Mouse (Mus musculus) heart, embryonic 14.5 days (tissue): ENCODE results near the gene Spata32. TPM values are rescaled to one million over a fixed set of nuclear protein-coding genes. Genes with fewer than 3 reads are reported as not detected.

Experiments used
- ATAC-seq: fragments of 200-750 bp; cut with Nextera tagmentation; 2 replicates; pipeline ENCODE4 v1.8.0; 2017; ENCODE audit warnings: low read depth, moderate TSS enrichment; ENCODE audit not compliant: insufficient number of reproducible peaks, insufficient read depth, low FRiP score
- H3K27ac ChIP-seq, 2 experiments: fragments of 200-500 bp in 1 of 2; fragments of 300-500 bp in 1 of 2; sonication (generic) in 1 of 2; replicated peaks in 1 of 2; 2 replicates each; pipeline ENCODE4 v1.5.1; 2012 to 2014; ENCODE audit warnings: low read depth in 2 of 2, low read length in 2 of 2, control low read depth in 1 of 2, mild to moderate bottlenecking in 1 of 2, mixed read lengths in 1 of 2; ENCODE audit not compliant: control insufficient read depth in 1 of 2, insufficient read depth in 1 of 2
- H3K27me3 ChIP-seq: fragments of 300-500 bp; sonication (generic); 2 replicates; pipeline ENCODE4 v1.6.1; 2014; ENCODE audit warnings: mild to moderate bottlenecking, low read length, control low read depth; ENCODE audit not compliant: control insufficient read depth, insufficient read depth
- H3K36me3 ChIP-seq: fragments of 300-500 bp; sonication (generic); 2 replicates; pipeline ENCODE4 v1.6.1; 2014; ENCODE audit warnings: mild to moderate bottlenecking, control low read depth, low read length, mixed read lengths; ENCODE audit not compliant: control insufficient read depth, insufficient read depth
- H3K4me1 ChIP-seq, 2 experiments: fragments of 200-500 bp in 1 of 2; fragments of 300-500 bp in 1 of 2; sonication (generic) in 1 of 2; 2 replicates each; pipeline ENCODE4 v1.6.1; 2012 to 2014; ENCODE audit warnings: low read length in 2 of 2, control low read depth in 1 of 2, mixed read lengths in 1 of 2; ENCODE audit not compliant: control insufficient read depth in 2 of 2, insufficient read depth in 2 of 2
- H3K4me2 ChIP-seq: fragments of 300-500 bp; sonication (generic); 2 replicates; pipeline ENCODE4 v1.6.1; 2014; ENCODE audit warnings: mild to moderate bottlenecking, low read length
- H3K4me3 ChIP-seq, 2 experiments: fragments of 200-500 bp in 1 of 2; fragments of 300-500 bp in 1 of 2; sonication (generic) in 1 of 2; 2 replicates each; pipeline ENCODE4 v1.5.1; 2012 to 2014; ENCODE audit warnings: low read length in 2 of 2, mild to moderate bottlenecking in 2 of 2, control low read depth in 1 of 2, low read depth in 1 of 2, moderate library complexity in 1 of 2; ENCODE audit not compliant: control insufficient read depth in 1 of 2, insufficient read depth in 1 of 2
- H3K9ac ChIP-seq: fragments of 300-500 bp; sonication (generic); 2 replicates; pipeline ENCODE4 v1.6.1; 2014; ENCODE audit warnings: mild to moderate bottlenecking, low read length
- H3K9me3 ChIP-seq: fragments of 300-500 bp; sonication (generic); 2 replicates; pipeline ENCODE4 v1.6.1; 2016; ENCODE audit warnings: low read length, control low read depth; ENCODE audit not compliant: control insufficient read depth
- WGBS: fragments of 180-500 bp; shearing (Covaris S2); extraction: QIAGEN DNeasy Blood & Tissue Kit; methylation state at CpG from one replicate; pipeline ENCODE4 v1.1.7; 2014; 5-methylcytosine and 5-hydroxymethylcytosine counted together
- polyA plus RNA-seq: library from polyadenylated mRNA; unstranded; fragments of >200 nt; fragmentation: Nextera tagmentation; extraction: Ambion mirVana; gene quantifications from 2 replicates; pipeline ENCODE4 v1.2.1, GENCODE M21; 2014

The Spata32 gene
- polyA plus RNA-seq, 1 experiment from 2014 or later, result not detected

DNA sequence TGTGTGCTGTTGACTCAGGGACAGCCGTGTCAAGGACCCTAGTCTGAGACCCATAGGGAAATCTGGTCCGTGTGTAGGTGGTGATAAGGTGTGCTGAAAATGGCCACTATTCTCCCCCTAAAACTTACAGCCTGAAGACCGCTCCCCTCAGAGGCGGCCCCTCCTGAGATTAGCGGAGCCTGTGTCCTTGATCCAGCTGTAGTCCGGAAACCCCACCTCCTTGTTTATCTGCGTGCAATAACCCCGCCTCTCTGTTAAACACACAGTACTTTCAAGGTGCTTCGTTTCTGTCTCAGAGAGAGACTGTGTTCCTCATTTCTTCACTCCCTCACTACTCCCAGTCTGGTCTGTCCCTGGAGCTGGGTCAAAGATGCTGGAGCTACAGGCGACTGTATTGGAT is 53.8 kb downstream of the Spata32 start:
- 19% methylated on average over 10 of the region's 10 CpGs for WGBS
- Histone ChIP-seq H3K4me2 (0 out of 2 replicates have a peak overlapping the region, but pooled peaks have one; percentile 5), H3K4me3 (no peak overlapping the region), H3K9ac (no peak overlapping the region), H3K36me3 (no peaks in the 10 kb centered on the region), H3K27ac (no peak overlapping the region), H3K9me3 (0 out of 2 replicates have a peak, but pooled peaks cover 2% of the 10 kb centered on the region), H3K27me3 (no peaks in the 10 kb centered on the region), H3K4me1 (peaks cover 2 to 5% of the 10 kb centered on the region in 2 experiments; a peak in 1 of 4 replicates)
- no peak for ATAC-seq

DNA sequence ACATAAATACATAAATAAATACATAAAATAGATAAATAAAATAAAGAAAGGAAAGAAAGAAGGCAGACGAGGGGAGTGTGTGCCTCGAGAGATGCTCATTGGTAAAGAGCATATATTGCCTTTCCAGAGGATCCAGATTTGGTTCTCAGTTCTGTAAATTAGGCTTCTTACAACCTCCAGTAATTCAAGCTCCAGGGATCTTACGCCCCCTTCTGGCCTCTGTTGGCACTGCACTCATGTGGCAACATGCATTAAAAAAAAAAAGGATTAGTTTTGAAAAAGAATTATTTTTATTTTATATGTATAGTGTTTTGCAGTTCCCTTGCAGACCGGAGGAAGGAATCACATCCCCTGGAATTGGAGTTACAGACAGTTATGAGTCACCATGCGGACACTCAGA is 56.1 kb downstream of the Spata32 start:
- Histone ChIP-seq H3K4me3 (no peak overlapping the region), H3K9ac (no peak overlapping the region), H3K36me3 (no peaks in the 10 kb centered on the region), H3K4me2 (no peak overlapping the region), H3K9me3 (0 out of 2 replicates have a peak, but pooled peaks cover 2% of the 10 kb centered on the region), H3K27ac (no peak overlapping the region), H3K27me3 (no peaks in the 10 kb centered on the region), H3K4me1 (peaks cover 8 to 13% of the 10 kb centered on the region in 2 experiments; a peak in 3 of 4 replicates)
- 90% methylated on average over 5 of the region's 5 CpGs for WGBS
- ATAC-seq, result no peak

DNA sequence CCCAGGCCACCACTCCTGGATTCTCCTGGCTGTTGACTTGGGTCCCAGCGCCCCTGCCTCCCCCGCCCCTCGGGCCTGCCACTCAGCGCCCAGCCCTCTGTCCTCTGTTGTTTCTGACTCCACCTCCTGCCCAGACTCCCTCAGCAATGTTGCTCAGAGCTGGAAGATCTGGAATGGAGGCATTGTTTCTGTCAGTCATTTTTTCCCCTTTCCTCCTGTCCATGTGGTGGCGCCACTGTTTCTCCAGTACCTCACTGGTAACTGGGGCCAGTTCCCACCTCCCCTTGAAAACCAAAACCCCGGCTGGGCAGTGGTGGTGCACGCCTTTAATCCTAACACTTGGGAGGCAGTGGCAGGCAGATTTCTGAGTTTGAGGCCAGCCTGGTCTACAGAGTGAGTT is 56.8 kb downstream of the Spata32 start:
- Histone ChIP-seq H3K4me1 (peaks cover 8 to 13% of the 10 kb centered on the region in 2 experiments; a peak in 3 of 4 replicates), H3K9me3 (0 out of 2 replicates have a peak, but pooled peaks cover 2% of the 10 kb centered on the region), H3K9ac (no peak overlapping the region), H3K27ac (no peak overlapping the region), H3K4me3 (no peak overlapping the region), H3K36me3 (no peaks in the 10 kb centered on the region), H3K27me3 (no peaks in the 10 kb centered on the region), H3K4me2 (no peak overlapping the region)
- no peak for ATAC-seq
- WGBS, result 71% methylated on average over 7 of the region's 7 CpGs

DNA sequence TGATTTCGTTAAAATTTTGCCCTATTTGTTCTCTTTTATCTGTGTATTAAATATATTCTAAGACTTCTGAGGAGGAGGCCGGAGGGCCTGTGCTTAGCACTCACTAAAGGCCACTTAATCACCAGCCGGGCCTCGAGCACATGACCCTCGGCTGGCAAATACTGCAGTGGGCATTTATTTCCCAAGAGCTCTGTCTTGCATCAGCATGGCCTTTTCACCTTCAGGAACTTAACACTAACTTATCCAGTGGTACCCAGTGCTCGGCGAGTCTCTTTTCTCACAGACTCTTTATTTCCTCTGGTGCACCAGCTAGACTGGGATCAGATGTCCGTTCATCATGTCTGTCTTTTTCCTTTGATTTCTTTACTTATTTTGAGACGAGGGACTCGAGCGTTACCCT is 57.5 kb downstream of the Spata32 start:
- 87% methylated on average over 11 of the region's 11 CpGs for WGBS
- H3K9ac ChIP-seq, result no peak overlapping the region
- H3K4me2 ChIP-seq, result no peak overlapping the region
- no peaks in the 10 kb centered on the region for H3K27me3 ChIP-seq
- no peak for ATAC-seq
- no peak overlapping the region for H3K4me3 ChIP-seq
- no peaks in the 10 kb centered on the region for H3K36me3 ChIP-seq
- H3K27ac ChIP-seq, result no peak overlapping the region
- no peaks in the 10 kb centered on the region for H3K9me3 ChIP-seq
- H3K4me1 ChIP-seq, result peaks cover 8 to 13% of the 10 kb centered on the region in 2 experiments; a peak in 3 of 4 replicates

DNA sequence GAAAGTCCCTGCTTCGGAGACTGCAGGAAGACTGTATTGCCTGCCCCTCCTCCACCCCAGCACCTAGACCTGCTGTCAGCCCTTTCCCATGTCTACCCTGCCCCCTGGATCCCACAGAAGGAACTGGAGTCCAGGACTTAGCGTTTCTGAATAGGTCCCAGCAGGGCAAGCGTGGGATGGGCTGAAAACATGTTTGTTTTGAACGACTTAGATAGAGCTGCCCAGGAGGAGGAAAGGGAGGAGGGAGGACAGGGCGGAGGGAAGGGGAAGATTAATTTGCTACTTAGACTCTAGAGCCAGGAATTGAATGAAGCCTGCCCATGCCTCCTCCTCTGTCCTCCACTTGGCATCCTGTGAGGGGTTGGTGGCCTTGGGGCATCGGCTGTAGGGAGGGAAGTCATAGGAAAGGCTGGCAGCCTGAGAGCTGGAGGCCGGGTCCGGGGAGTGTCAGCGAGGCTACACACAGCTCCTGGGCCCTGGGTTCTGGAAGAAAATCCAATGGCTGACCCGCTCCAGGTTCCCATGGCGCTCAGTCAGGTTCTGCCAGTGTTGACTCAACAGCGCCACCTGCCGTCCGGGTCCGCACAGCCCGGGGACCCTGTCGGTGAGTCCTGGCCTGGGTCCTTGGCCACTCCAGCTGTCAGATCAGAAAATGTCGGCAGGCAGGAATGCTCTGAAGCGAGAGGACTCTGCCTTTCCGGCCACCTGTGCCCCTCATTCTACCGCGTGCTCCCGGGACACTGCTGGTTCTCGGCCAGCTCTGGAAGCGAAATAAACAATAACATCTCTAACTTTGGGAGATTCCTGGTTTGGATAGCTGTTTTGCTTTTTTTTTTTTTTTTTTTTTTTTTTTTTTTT is 59.4 kb downstream of the Spata32 start:
- Histone ChIP-seq H3K4me2 (peak overlapping the region; percentile 71), H3K27ac (peak overlapping the region in 1 of 2 experiments; percentile 53; a peak in 2 of 4 replicates), H3K36me3 (no peaks in the 10 kb centered on the region), H3K27me3 (no peaks in the 10 kb centered on the region), H3K9me3 (no peaks in the 10 kb centered on the region), H3K4me1 (peaks cover 6 to 10% of the 10 kb centered on the region in 2 experiments; a peak in 2 of 4 replicates), H3K4me3 (peak overlapping the region; percentile 32 to 37), H3K9ac (peak overlapping the region; percentile 60)
- WGBS, result 1% methylated on average over 25 of the region's 25 CpGs
- peak; percentile 92 for ATAC-seq

Other genes with a start within 250 kb of the Spata32 start
- 47.8 and 51.7 TPM in 2 replicates for gene Nmt1, start 190.2 kb downstream of the Spata32 start, polyA plus RNA-seq
- 93.8 and 99.4 TPM in 2 replicates for gene Dcakd, start 190.1 kb downstream of the Spata32 start, polyA plus RNA-seq
- 6.9 and 7.4 TPM in 2 replicates for gene Plcd3, start 116.8 kb downstream of the Spata32 start, polyA plus RNA-seq
- 13.3 TPM in 2 replicates for gene Acbd4, start 116.8 kb downstream of the Spata32 start, polyA plus RNA-seq
- 3.4 and 3.7 TPM in 2 replicates for gene Hexim1, start 102.2 kb downstream of the Spata32 start, polyA plus RNA-seq
- 4.1 and 4.6 TPM in 2 replicates for gene Hexim2, start 86.0 kb downstream of the Spata32 start, polyA plus RNA-seq
- 2.3 and 2.9 TPM in 2 replicates for gene Fmnl1, start 47.3 kb downstream of the Spata32 start, polyA plus RNA-seq
- 0.18 and 0.30 TPM in 2 replicates for gene 1700023F06Rik, start 9.9 kb downstream of the Spata32 start, polyA plus RNA-seq
- 1.3 and 1.5 TPM in 2 replicates for gene Map3k14, start 49.0 kb upstream of the Spata32 start, polyA plus RNA-seq
- gene Arhgap27, start 145.3 kb upstream of the Spata32 start, polyA plus RNA-seq, result 5.6 and 6.5 TPM in 2 replicates
- 6.3 and 6.5 TPM in 2 replicates for gene Plekhm1, start 194.3 kb upstream of the Spata32 start, polyA plus RNA-seq